Mouse (Mus musculus): ENCODE measurements around the gene Exo5.

The Exo5 gene

GRCm38 (mm10) chr4:120924554-120925299, at the start of gene Exo5:
Gene Exo5, minus strand, starts transcription at chr4:120925017.
- peak; percentile 94 to 97 for DNase-seq

DNA sequence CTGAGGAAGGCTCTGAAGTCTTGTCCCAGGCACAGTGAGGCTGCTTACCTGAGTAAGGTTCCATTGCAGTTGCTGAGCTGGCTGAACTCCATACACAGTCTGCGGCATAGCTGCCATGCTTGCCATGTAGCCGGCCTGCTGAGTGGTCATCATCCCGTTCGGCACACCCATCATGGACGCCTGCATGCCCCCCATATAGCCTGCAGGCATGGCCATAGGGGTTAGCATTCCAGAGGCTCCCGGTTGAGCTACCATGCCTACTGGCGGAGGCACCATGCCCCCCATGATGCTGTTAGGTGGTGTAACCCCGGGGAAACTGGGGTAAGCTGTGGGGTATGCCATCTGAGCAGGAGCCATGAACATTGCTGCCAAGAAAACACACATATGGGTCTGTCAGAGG, 47.0 kb upstream of the Exo5 start:
- DNase-seq = no peak

- peak; percentile 52 to 66 for DNase-seq
These were observed 44.7 kb upstream of the Exo5 start for GRCm38 (mm10) chr4:120969382-120970146.

DNA sequence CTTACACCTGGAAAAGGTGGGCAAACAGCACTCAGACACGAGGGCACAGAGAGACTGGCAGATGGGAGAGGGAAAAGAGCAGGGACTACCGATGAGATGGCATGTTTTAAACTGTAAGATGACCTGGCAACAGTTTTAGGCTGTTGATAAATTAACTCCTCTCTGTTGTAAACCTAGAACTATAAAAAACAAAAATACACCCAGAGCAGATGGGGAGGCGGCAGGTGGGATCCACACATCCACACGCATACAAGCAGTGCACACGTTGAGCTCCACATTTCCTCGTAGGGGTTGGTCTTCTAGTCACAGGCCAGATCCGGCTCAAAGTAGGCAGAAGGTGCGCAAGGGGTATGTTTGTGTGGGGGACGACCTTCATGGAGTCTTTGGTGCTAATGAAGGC, 43.7 kb upstream of the Exo5 start:
- DNase-seq = no peak

- DNase-seq = no peak
These were observed 30.8 kb upstream of the Exo5 start for GRCm38 (mm10) chr4:120955586-120955985.

GRCm38 (mm10) chr4:120953667-120954066, 28.9 kb upstream of the Exo5 start:
- DNase-seq = no peak

- no peak for DNase-seq
These were observed 28.2 kb upstream of the Exo5 start for GRCm38 (mm10) chr4:120953038-120953437.

GRCm38 (mm10) chr4:120952163-120952562, 27.3 kb upstream of the Exo5 start:
- no peak for DNase-seq

DNA sequence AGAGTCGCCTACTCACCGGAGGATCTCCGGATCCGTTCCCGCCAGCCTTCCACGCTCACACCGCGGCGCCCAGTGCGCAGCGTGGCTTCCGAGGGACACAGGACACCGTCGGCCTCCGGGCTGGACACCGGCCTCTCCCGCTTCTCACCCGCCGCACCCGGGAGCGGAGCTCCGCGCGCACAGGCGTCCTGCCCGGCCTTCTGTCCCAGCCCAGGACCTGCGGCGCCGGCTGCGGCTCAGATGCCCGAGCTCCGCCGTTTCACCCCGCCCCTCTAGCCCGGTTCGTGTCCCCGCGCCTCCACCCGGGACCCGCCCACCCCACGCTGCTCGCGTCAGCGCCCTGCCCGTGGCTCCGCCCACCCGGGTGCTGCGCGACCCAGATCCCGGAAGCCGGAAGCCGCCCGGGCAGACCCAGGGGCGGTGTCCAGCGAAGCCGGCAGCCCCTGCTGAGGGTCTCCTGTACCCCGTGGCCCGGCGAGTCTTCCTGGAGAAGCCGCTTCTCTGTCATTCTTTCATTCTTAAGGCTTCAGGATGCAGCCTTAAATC, 26.7 kb upstream of the Exo5 start, which contains the start of gene Zfp69:
TSS of gene Zfp69 (minus strand) at position 272 of the 546 bp plus-strand sequence.
- peak; percentile 94 to 96 for DNase-seq

DNA sequence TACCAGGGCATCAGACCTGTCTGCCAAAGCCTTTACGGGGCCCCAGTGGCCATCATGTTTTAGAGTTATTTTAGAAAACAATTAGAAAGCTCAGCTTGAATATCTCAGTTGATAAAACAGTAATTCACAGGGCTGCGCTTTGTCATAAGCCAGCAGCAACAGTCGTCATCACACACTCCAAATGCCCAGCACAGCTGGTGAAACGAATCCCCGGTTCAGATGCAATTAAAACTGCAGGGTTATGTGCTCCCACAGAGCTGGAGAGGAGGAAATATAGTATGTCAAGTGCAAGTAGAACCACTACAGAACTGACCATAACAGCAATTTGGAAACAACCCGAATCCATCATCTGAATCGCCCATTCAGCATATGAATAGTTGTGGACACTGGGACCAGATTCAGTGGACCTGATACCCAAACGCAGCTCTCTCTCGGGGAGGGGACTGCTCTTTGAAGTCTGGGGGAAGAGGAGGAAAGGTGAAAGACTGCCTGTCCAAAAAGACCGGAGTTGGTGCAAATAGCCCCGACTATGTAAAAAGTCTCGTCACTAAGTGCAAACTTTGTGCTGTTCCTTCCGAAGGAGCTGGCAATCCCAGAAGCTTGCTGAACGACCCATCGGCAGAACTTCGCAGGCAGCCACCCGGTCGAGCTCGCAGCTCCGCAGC, 26.1 kb upstream of the Exo5 start:
- DNase-seq = no peak

DNA sequence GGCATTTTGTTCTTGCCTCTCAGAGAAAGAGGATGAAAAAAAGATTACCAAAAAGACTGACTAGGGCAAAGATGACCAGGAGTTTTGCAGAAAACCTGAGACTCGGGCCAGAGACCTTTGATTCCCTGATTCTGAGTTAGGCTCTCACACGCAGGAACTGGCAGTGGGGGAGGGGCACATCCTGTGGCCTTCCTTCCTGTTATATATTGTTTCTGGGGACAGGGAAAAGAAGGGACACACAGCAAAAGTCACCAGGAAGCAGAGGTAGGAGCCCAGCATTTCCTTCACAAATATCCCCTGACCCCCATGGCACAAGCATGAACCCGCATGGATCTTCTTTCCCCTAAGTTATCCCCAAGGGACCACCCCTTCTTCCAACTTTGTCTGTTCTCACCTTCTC, 24.1 kb upstream of the Exo5 start:
- peak; percentile 62 to 73 for DNase-seq

GRCm38 (mm10) chr4:120935006-120935405, 10.2 kb upstream of the Exo5 start:
- DNase-seq = no peak

DNA sequence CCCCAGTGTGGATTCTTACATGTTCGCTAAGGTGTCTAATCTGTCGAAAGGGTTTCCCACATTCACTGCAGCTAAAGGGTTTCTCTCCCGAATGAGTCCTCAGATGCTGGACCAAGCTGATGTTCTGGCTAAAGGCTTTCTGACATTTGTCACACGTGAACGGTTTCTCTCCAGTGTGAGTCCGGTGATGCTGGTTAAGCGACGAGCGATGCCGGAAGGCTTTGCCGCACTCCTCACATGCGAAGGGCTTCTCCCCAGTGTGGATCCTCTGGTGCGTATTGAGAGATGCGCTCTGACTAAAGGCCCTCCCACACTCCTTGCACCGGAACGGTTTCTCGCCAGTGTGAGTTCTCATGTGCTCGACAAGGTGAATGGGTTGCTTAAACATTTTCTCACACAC, 5.9 kb upstream of the Exo5 start:
- no peak for DNase-seq

DNA sequence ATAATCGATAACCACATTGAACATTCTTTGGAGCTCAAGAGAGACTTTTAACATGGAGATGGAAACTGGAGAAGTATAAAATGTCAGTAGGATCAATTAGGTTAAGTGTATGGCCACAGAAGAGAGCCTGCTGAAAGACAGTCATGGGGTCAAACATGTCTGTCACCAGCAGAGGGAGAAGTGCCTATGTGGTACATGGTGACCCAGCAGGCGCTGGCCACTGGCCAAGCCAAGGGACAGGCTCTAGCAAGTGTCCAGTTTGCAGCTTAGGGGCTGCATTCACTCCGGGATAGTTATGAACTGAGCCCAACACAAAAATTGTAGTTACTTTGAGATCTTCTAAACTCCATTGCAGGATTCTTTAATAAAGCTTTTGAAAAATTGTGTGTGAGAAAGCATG, 3.9 kb upstream of the Exo5 start:
- DNase-seq = peak; percentile 24 to 59

- peak; percentile 23 to 57 for DNase-seq
These were observed 569 bp upstream of the Exo5 start for GRCm38 (mm10) chr4:120925386-120925785.

DNA sequence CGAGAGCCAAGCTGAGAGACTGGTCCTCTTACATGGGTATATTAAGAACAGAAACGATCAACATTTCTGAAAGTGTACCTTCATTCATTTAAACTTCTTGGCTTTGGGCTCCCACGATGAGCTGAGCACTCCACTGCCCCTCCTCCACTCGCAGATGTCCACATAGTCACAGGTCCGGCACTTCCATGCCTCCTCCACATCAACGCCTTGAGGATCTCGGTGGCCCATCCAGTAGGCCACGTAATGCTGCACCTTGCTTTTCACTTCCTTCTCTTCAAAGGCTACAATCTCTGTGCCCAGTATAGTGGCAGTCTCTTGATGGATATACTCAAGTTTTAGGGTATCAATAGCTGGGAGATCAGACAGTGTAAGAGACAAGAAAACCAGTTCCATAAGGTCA, 3.4 kb downstream of the Exo5 start:
- no peak for DNase-seq

DNA sequence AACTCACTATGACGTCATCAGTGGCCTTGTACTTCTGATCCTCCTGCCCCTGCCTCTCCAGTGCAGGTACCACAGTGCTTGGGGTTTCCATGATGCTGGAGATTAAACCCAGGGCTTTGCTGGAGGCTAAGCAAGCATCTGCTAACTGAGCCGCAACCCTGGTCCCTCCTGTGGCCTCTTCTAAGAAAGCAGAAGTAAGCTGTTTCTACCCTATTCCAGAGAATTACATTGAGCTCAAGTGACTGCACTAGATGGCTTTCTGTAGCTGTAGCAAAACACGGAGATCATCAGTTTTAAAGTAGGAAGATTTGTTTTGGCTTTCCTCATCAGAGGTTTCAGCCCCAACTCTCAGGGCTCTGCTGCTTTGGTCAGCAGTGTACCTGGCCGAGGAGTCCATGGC, 10.3 kb downstream of the Exo5 start:
- DNase-seq = no peak

DNA sequence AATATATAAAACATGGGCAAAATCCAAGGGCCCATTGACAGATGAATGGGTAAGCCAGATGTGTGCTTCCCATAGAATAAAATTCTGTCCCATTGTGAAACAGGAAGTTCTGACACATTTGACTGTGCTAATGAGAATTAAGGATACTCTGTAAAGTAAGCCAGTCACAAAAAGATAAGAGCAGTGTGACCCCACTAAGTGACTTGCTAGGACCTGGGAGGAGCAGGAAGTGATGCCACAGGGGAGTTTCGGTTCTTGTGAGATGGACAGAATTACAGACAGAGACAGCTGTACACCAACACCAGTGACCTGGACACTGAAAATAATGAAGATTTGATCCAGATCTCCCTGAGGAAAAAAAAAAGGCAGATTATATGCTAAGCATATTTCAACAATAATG, 11.0 kb downstream of the Exo5 start:
- no peak for DNase-seq

DNA sequence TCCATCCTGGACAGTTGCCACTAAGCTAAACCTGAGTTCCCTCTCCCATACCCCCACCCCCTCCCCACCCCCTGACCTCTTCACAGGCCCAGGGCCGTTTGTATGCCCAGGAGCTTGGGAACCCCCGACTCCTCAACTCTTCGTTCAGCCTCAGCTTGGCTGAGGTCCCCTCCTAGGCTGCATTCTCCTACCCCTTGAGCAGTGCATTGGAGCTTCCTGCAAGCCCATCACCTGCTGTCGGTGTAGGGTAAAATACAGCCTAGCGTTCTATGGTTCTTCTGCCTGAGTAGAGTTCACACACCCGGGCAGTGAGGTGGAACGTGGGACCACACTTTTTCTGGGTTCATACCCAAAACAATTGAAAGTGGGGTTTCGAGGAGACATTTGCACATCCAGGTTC, 11.4 kb downstream of the Exo5 start:
- no peak for DNase-seq

GRCm38 (mm10) chr4:120912866-120913265, 12.0 kb downstream of the Exo5 start:
- no peak for DNase-seq

GRCm38 (mm10) chr4:120911086-120911485, 13.7 kb downstream of the Exo5 start:
- no peak for DNase-seq

GRCm38 (mm10) chr4:120909558-120910150, 15.2 kb downstream of the Exo5 start:
- DNase-seq = peak; percentile 76 to 77

DNA sequence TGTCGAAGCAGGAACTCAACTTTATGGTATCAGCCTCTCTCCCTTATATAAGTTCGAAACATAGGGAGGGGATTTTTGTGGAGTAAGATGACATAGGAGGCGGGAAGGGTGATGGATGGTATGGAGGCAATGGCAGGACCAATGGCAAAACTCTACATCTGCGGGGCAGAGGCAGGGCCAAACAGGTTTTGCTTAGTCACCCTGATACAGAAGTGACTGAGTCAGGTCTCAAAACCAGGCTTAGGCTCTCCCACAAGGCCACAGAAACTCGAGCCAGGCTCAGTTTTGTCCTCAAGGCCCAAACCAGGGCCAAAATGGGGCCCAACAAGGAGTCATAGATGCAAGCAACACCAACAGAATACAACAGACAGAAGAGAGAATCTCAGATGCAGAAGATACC, 19.2 kb downstream of the Exo5 start:
- DNase-seq = no peak

All from kidney, postnatal 4 days (tissue).